Mouse (Mus musculus) midbrain, embryonic 13.5 days (tissue): ENCODE measurements around the gene Tlr2. TPM values are rescaled to one million over a fixed set of nuclear protein-coding genes. Genes with fewer than 3 reads are reported as not detected.

Experiments used
- polyA plus RNA-seq: library from polyadenylated mRNA; unstranded; fragments of >200 nt; fragmentation: Nextera tagmentation; extraction: Ambion mirVana; gene quantifications from 2 replicates; pipeline ENCODE4 v1.2.1, GENCODE M21; 2015

The Tlr2 gene
- polyA plus RNA-seq, 1 experiment from 2014 or later, result 0.79 TPM

Other genes starting within 250 kb of the Tlr2 start
- gene Sfrp2, start 75.4 kb downstream of the Tlr2 start, polyA plus RNA-seq, result 35.7 and 41.2 TPM in 2 replicates
- 81.1 and 91.8 TPM in 2 replicates for gene Tmem131l, start 198.4 kb upstream of the Tlr2 start, polyA plus RNA-seq